Mouse (Mus musculus) spleen, adult 2 months (tissue): ENCODE data around the gene Psme2b.
"Not testable (repeated sequence)": the region's sequence is repeated elsewhere in the genome, so short reads cannot be mapped to it uniquely, and the experiment has no call there.

Experiments
- CTCF ChIP-seq: fragments of 200-500 bp; IDR thresholded peaks from 2 replicates; pipeline ENCODE4 v1.5.1; 2011; ENCODE audit warnings: mild to moderate bottlenecking, inconsistent platforms; ENCODE audit not compliant: insufficient read depth, insufficient read length, insufficient replicate concordance; ENCODE audit errors: extremely low read depth
- POLR2A ChIP-seq: fragments of 200-500 bp; IDR thresholded peaks from 2 replicates; pipeline ENCODE4 v1.6.1; 2011; ENCODE audit warnings: low read depth, low read length, inconsistent platforms

- TF ChIP-seq CTCF, POLR2A: not testable (repeated sequence)
Measured at GRCm38 (mm10) chr11:48928068-48928467, 17.9 kb downstream of the Psme2b start.
